Mouse (Mus musculus): Measurements from ENCODE around the gene Fezf2. TPM values are rescaled to one million over a fixed set of nuclear protein-coding genes. Genes with fewer than 3 reads are reported as not detected.

Fezf2 gene
- total RNA-seq, 4 experiments from 2014 or later, result 25.8 to 29.3 (median 28.4) TPM

DNA sequence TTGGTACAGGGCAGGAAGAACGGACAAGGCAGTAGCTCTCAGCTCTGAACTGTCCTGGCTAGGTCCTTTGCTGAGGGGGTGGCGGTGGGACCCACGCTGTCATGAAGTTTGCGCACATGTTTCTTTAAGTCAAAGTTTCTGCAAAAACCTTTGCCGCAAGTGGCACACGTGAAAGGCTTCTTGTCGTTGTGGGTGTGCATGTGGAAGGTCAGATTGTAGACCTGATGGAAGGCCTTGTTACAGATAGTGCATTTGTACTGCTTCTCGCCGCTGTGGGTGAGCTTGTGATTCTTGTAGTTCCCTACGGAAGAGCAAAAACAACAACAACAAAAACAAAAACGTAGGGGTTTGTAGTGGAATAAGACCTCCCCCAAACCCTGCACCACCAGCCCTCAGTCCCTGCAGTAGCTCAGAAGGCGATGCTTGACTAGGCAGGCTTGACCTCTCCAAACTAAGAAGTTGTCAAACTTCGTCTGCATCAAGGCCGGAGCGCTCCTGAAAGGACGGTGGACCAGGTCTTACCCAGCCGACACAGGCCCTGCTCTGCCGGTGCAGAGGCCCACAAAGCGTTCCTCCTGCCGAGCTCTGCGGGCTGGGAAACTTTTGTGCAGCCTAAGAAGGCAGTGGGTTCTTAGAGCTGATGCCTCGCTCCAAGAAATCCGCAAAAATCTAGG is 5.4 kb downstream of the Fezf2 start:
- no peak for DNase-seq (ENCODE audit: low spot score in 2 of 2)

DNA sequence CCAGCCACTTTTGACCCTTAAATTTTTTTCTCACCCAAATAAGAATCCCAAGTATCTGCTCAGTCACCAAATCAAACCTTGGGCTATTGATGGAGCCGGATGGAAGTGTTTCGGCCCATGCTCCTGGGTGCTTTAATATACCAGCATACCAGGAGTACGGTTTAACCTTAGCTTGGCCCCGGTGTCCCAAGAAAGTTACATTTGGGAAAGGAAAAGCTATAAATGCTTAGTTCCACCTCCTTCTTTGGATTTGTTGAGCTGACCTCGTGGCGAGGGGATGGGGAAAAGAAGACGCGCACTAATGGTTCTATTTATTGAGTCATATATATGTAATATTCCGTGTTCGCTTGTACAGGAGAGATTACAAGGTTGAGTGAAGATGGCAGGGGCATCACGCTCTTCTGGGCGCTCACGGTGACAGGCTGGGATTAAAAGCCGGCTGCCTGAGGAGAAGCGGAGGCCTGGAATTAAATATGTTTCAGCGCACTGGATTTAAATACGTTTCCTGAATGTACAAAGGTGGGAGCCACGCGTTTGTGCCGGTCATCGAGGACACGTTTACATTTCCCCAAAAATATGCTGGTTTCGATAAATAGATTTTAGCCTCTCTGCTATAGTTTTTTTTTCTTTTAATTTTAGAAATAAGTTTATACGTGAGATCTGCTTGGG is 6.1 kb downstream of the Fezf2 start:
- no peak for DNase-seq (ENCODE audit: low spot score in 2 of 2)

DNA sequence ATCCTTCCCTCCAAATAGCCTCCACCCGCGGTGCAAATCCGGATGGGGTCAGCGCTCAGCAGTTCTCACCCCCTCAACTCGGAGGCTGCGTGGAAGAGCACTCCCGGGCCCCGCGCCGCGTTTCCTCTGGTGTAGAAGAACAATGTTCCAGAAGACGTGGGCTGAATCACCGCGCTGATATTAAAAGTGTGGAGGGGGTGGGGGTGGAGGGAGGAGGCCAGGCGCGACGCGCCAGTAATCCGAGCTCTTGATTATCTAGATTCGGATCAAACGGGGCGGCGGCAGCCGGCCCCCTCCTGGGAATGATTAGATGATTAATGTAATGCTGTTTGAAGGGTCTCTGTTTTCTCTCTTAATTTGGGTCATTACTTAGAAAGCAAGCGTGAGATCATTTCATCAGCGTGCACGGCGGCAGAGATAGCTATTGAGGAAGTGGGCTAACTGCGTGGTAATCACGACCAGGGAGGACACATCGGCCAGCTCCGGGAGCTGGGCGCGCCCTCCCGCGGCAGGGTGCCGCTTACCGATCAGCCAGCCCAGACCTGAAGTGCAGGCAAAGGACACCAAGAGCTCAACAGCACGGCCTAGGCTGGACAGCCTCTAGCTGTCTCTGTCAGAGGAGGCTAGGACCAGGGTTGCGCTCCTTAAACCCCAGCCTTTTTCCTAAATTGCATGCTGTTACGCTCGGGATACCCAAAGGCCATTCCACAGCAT is 6.8 kb downstream of the Fezf2 start:
- DNase-seq (ENCODE audit: low spot score in 2 of 2), result peak in 1 of 2 experiments; percentile 19

DNA sequence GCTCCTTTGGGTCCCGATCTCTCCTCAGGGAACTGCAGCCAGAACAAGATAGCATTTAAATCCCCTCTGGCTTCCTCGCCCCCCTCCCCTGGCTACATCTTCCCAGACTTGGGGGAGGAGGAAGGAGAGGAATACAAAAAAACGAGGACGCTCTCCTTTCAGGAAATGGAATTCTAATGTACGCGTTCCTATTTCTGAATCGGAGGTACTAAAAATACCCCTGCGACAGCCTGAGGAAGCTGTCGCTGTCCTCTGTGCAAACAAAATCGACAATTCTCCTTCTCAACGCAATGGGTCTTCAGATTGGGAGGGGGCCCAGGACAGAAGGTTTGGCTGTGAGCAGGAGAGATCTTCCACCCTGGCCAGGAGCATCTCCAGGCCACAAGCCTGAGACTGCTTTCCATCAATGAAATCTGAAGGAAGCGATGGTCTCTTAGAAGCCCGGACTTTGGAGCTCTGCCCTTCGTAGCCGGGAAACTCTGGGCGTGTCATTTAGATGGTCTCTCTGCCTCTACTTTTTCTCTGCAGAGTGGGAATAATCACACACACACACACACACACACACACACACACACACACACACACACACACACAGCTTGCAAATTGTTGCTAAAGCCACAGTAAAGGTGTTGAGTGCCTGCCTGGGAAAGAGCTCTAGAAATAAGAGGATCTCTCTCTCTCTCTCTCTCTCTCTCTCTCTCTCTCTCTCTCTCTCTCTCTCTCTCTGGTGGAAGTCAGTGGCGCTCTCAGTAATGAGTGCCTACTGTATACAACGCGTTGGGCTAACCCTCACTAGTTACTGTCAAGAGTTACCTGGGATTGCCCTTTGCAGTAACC is 7.5 kb downstream of the Fezf2 start:
- peak in 1 of 2 experiments; percentile 16 for DNase-seq (ENCODE audit: low spot score in 2 of 2)

DNA sequence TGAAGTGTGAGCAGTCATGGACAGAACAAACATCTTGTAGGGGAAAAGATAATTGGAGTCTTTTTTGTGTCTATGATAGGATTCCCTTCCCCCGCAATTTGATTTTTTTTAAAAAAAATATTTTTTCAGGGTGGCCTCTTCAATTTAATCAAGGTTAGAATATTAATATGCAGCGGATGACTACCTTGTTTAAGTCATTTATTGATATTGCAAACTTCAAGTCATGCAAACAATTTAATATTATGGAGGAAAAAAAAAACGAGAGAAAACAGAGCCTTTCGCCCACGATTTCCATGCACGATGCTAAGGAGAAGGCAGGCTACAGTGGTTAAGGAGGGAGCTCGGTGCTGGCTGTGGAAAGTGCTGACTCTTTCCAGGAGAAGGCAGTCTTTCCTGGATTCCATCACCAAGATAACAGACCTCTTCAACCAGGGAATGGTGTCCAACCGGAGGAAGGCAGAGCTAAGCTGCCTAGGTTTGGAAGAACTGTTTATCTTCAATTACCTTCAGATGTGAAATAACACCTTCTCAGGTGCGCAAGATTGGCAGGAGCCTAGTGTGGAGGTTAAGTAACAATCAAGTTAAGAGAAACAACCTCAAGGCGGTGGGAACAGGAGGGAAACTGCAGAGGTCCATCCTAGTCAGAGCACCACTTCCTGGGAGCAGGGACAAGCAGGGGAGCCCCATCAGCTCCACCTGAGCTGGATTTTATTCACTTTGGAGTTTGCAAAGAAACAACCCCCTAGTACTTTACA is 9.0 kb downstream of the Fezf2 start:
- no peak for DNase-seq (ENCODE audit: low spot score in 2 of 2)

DNA sequence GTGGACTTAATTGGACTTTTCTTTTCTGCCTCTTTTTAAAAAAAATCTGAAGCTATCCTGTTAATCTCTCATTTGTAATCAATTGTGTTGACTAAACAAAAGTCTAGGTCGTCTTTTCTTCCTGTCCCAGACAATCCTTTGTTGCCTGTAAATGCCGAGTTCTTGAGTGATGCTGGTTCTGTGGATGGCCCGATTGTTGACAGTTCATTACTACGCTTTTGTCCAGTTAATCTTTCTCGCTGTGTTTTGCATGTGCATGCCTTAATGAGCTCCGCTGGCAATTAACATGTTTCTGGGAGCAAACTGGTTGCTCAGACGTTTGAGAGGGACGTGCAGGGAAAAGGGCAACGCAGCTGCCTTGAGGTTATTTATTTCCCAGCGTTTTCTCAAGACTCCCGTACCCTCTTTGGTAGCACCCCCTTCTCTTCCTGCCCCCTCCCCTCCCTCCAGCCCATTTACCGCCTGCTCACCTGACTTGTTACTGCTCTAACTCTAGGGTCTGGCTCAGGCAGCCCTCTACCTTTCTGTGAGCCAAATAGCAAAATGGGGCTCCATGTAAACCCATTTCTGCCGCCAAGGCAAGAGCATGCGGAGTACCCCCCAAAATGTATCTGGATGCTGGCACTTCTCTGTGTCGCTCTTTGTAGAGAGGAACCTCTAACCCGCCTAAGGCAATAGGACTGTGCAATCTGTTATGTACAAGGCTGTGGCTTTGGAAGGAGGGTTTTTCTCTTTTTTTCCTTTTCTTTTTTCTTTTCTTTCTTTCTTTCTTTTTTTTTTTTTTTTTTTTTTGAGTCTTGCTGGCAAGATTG is 9.8 kb downstream of the Fezf2 start:
- DNase-seq (ENCODE audit: low spot score in 2 of 2), result peak in 1 of 2 experiments; percentile 61

DNA sequence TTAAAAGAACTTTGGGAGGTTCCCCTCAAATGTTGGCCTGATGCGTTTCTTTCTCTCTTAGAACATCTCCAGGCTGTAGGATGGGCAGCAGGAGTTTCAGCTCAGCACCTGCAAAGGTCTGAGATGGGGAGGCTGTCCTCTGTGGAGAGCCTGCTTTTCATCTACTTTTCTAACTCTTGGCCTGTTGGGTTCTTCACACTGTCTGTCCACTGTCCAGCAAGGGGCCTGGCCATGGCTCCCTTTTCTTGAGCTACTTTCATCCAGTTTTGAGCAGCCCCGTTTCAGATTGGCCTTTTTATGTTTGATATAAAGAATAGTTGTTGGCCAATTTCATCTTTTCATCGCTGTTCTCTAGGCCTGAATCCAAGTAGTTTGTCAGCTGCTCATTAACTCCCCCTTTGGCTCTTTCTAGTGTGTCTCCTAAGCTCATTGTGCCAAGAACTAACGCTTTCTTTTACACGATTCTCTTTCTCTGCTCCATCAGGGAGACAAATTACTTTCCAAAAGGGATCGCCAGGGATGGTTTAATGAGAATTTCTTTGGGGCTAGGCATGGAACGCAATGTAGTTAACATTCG is 10.5 kb downstream of the Fezf2 start:
- DNase-seq (ENCODE audit: low spot score in 2 of 2), result peak in 1 of 2 experiments; percentile 51

DNA sequence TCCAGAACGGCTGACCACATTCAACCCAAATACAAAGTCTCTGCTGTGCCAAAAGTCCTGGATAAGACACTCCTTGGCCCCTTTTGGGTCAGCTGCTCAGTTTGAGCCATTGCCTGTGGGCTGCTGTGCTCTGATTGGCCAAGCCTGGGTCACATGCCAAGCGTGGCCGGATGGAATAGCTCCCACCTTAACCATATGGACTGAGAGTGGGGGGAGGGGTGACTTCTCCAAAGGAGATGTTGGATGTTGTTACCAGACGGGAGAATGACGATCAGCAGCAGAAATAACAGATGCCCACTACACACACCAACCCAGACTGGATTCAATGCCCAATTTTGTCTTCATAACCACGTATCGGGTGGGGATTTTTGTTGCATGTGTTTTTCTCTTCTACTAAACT is 13.1 kb downstream of the Fezf2 start:
- peak in 1 of 2 experiments; percentile 17 for DNase-seq (ENCODE audit: low spot score in 2 of 2)

DNA sequence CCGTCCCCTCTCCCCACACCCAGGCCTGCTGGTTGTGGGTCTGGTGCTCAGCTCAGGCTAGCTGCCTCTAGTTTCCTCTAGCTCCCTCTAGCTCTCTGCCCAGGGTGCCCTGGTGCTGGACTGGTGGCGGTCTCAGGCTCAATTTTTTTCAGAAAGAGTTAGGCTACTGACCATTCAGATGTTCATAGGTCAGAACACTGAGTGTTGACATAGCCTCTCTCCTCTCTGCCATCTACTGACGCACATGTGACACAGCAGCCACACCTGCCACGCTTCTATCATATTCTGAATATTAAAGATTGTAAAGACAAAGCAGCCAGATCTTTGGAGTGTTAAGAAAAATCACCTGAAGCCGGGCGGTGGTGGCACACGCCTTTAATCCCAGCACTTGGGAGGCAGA is 14.4 kb downstream of the Fezf2 start:
- DNase-seq (ENCODE audit: low spot score in 2 of 2), result no peak

DNA sequence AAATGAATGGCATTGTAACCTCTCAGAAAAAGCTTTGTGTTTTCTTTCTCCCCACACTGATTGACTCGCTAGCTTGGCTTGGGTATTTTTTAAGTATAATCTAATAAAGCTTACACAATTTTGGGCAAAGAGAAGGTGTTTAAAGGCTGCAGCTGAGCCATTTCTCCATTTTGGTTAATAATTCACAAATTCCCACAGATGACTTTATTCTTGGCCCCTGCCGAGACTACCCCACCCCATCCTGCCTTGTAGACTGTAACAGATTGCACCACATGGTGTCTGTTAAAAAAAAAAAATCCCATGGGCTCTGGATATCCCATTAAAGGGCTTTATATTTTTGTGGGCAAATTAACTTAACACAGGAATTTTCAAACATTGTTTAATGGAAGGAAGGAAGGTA is 44.9 kb downstream of the Fezf2 start:
- no peak for DNase-seq (ENCODE audit: low spot score in 2 of 2)

DNA sequence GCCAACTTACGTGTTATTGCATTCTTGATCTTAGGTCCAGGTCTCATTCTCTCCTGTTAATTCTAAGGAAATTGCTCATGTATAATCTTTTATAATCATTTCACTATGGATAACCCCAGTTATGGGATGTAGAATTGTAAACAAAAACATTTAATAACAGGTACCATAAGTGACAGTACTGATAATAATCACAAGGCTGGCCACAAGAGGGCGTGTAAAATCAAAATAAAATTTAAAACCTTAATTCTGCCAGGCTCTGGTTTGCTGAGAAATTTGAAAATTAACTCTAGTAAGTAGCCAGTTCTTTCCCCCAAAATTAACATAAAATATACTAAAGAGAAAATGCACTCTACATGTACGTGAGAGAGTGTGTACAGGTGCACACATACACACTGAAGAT is 47.3 kb downstream of the Fezf2 start:
- no peak for DNase-seq (ENCODE audit: low spot score in 2 of 2)

DNA sequence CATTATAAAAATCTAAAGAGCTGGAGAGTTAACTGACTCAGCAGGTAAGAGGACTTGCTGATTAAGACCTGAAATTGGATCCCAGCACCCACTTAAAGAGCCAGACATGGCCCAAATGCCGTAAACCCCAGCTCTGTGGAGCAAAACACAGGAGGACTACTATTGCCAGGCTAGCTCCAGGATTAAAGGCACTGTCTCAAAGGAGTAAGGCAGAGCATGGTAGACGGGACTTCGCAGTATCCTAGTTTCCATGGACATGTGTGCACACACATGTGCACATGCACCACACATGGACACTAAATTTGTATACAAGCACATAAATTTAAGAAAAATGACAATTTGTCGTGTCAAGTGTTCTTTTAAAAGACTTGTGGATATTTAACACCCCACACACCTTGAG is 47.7 kb downstream of the Fezf2 start:
- no peak for DNase-seq (ENCODE audit: low spot score in 2 of 2)

DNA sequence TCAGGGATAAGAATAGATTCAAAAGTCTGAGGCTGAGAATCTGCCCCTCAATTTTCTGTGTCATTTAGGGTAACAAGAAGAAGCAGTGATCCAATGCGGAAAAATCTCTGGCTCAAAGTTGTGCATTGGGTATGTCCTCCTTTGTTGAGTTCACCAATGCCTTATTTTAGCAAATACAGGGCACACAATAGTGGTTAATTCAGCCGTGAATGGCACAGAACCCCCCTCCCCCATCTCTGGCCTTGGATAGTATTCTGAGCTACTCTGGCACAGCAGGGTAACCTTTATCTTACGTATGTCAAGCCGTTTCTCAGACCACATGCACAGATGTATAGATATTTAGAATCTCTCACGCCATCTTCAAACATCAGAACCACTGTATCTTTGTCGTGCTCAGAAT is 48.3 kb downstream of the Fezf2 start:
- DNase-seq (ENCODE audit: low spot score in 2 of 2), result no peak

DNA sequence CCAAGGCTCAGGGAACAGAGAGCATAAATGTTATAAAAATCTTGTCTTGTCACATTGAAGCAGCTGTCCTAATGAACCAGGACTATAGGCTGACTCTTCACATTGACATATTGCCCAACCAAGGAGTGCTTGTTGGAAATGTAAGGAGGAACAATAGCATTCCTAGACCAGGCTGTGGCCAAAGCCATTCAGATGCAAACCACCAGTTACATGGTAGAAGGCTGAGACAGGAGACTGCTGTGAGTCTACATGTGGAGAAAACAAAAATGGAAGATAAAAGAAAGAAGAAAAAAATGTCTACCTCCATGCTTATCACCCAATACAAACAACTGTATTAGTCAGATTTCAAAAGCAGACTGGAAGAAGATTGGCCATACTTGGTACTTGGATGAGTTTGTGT is 48.8 kb downstream of the Fezf2 start:
- no peak for DNase-seq (ENCODE audit: low spot score in 2 of 2)

DNA sequence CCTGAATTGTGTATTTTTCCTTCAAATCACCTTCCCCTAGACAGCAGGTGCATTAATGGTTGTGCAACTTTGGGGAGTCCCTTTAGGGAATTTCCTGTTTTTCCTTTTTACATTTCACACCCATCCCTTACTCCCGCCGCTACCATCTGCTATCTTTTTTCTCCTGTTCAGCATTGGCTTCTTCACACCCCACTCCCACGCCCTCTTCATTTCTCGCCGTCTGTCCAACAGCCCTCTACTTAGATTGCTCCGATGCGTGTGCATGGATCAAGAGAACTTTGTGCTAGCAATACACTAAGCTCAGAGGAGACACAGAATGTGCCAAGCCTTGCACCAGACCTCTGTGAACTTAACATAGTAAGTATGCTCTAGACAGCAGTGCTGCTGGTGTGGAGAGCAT is 51.6 kb downstream of the Fezf2 start:
- peak; percentile 19 to 85 for DNase-seq (ENCODE audit: low spot score in 2 of 2)

Data from left cerebral cortex, adult 8-10 months (tissue).